Mouse (Mus musculus) stomach, postnatal 0 days (tissue): ENCODE data around the gene Gda.

Experiments
- CTCF ChIP-seq: IDR thresholded peaks from 2 replicates; pipeline ENCODE4 v1.5.1; 2016; ENCODE audit warnings: antibody characterized with exemption, low read depth, mild to moderate bottlenecking, moderate library complexity
- EP300 ChIP-seq: optimal IDR thresholded peaks from 2 replicates; pipeline ENCODE3; 2016; ENCODE audit warnings: antibody characterized with exemption

- TF ChIP-seq CTCF (no peak), EP300 (no peak)
Measured at GRCm38 (mm10) chr19:21481031-21481430, 7.8 kb upstream of the Gda start.
